Mouse (Mus musculus) kidney, adult 11 months (tissue): ENCODE results near the gene Cenpf.

Source experiments
- DNase-seq: peaks from one replicate; pipeline ENCODE4 v3.0.0; 2022

The Cenpf gene

DNA sequence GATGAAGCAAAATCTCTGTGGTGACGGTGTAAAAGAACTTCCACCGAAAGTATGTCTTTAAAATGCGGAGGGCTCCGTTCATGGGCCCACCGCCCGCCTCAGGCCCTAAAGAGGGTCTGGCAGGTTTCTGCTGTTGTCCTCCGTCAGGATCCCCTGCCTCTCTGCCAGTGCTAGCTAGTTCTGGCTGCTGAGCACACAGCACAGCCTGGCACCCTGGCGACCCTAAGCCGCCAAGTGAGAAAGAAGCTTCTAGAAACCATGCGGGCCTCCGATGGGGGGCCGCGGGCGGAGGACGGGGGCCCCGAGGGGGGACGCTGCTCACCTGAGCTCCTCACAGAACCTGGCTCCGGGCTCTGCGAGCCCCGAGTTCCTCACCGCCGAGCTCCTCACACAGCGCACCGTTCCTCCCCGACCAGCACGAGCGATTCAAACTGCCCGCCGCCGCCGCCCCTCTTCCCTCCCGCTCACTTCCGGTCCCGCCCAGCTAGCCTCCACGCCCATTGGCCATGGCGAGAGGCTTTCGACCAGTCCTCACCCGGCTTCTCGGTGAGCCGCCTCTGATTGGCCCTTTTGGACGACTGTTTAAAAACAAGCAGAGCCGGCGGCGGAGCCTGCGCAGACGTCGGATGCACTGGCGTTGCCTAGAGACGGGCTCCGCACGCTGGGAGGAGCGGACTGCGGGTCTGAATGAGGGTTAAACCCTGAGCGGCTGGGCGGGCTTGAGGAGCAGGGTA lies at the start of gene Cenpf:
TSS of gene Cenpf (minus strand) at position 433 of the 734 bp plus-strand sequence.
- DNase-seq, result peak; percentile 98

GRCm38 (mm10) chr1:189732156-189732555 lies 44.3 kb upstream of the Cenpf start:
- no peak for DNase-seq

- no peak for DNase-seq
Measured at GRCm38 (mm10) chr1:189731697-189732096, 43.8 kb upstream of the Cenpf start.

GRCm38 (mm10) chr1:189729141-189729815 lies 41.4 kb upstream of the Cenpf start:
- DNase-seq, result no peak

DNA sequence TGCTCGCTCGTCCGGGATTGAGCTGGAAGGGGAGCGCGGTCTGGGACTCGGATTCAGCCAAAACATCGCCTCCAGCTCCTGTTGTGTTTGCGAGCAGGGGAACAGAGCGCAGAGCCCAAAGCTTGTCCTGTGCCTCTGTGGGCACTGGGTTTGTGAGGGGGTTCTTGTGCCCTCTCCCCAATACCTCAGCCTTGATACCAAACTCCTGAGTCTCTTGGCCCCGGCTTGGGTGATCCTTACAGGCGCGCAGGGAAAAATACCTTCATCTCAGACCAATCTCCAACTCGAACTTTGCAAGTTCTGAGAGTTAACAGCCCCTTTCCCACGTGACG lies 40.9 kb upstream of the Cenpf start:
- DNase-seq, result no peak

- DNase-seq, result peak; percentile 84
Measured at GRCm38 (mm10) chr1:189727884-189728783, 40.2 kb upstream of the Cenpf start, which contains the start of gene Ptpn14. TSS of gene Ptpn14 (plus strand) at chr1:189728268.

DNA sequence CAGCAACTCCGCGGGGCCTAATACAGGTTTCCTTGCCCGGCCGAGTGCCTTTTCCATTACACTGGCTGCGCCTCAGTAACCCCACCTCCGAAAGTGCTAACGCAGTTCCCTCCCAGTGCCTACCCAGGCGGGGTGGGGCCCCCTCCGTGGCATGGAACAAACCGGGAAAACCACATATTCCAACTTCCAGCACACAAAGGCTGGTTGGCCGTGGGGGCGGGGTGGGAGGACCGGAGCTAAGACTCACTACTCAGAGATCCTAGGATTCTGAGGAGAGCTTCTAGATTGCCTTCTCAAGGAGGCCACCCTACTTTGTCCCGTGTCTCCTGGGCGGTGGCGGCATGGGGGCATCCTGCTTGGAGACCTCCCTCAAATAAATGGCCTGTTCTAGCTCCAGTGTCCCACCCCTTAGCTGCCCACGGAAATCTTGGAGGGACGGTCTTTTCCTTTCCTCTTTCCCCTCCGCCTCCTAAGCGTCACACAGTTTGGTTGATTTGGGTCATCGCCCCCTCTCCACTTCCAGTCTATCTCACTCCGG lies 39.5 kb upstream of the Cenpf start:
- DNase-seq, result peak; percentile 83

DNA sequence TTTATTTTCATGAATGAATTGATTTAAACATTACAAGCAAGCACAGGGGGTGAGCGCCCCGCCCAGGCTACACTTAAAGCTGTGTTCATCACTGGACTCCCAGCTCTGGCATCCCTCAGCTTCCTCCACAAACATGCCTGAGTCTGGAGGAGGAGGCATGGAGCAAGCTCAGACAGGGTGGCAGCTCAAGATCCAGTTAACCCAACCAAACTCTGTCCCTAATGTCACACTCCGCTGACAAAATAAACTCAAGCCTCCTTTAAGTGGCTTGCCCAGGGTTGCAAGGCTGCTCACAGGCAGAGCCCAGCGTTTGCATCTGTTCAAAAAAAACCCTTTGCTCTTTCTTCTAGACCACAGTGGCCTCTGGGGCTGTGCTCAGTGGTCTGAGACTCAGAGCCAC lies 38.2 kb upstream of the Cenpf start:
- DNase-seq, result no peak

DNA sequence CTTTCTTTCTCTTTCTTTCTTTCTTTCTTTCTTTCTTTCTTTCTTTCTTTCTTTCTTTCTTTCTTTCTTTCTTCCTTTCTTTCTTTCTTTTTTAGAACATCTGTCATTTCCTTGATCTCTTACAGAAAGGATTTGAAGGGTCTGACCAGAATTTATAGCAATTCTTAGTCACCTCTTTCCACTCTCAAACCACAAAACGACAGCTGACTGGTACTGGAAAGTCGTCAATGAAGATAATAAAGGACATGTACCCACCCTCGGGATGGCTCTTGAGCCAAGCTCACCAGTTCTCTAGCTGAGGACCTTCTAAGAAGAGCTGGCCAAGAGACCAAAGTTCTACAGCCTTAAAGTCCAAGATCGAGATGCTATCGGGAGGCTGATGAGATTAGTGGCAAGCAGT lies 30.7 kb upstream of the Cenpf start:
- no peak for DNase-seq

DNA sequence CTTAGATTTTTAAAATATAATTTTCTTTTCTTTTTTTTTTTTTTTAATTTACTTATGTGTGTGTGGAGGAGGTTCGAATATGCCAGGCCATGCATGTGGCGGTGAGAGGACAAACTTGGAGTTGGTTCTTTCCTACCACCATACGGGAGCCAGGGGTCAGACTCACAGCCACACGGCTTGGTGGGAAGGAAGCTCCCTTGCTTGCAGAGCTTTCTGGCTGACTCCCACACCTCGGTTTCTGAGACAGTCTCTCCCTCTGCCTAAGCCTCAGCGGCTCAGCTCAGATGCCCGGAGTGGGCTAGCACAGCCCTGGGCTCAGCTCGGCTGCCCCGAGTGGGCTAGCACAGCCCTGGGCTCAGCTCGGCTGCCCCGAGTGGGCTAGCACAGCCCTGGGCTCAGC lies 29.7 kb upstream of the Cenpf start:
- no peak for DNase-seq

DNA sequence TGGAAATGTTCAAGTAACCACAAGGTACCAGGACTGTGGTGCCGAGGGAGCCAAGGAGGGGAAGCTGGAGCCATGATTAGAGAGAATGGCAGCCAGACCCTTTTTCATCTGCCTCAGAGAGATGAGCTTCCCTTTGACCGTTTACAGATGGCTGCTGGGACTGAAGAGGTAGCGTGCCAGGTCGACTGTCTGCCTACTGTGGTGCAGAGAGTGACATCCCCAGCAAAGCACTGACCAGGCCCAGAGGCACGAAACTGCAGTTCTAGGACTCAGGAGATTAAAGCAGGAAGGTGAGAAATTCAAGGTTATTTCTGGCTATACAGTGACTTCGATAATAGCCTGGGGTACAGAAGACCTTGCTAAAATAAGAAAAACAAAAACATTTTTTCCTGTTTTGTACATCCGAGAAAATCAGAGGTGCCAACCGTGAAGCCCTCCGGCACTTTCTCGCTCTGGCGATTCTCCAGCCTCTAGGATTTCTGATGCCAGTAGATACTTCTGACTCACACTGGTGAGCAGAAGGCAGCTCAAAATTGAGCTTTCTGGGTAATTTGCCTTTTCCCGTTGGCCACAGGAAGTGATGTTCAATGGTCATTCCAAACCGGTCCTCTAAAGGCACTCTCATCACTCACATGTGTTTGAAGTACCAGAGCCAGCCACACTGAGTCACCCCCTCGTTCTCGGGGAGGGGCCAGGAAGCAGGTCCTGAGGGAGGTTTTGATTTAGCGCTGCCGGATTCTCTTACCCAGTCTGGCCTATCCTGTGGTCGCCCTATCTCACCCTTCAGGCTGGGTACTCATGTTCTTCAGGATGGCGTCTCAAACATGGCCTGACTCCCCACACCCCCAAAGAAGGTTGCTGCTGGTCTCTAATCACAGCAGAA lies 28.3 kb upstream of the Cenpf start:
- peak; percentile 23 for DNase-seq

GRCm38 (mm10) chr1:189709001-189709400 lies 21.1 kb upstream of the Cenpf start:
- no peak for DNase-seq

DNA sequence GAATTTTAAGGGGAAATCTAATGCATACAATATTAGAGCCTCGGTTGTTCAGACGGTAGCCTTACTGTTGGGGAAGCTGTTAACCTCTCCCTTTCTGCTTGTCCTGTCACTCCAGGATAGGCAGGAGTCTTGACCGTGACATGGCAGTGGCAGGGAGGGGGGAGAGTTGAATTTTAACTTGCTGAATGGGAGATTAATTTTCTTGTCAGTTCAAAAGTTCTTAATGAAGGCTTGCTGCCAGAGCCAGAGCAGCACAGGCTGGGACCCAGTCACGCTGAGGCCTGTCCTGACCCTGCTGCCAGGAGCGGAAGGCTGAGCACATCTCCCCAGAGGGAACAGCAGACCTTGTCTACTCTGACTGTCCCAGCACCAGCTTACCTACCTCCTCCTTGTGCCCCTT lies 19.5 kb upstream of the Cenpf start:
- peak; percentile 76 for DNase-seq

DNA sequence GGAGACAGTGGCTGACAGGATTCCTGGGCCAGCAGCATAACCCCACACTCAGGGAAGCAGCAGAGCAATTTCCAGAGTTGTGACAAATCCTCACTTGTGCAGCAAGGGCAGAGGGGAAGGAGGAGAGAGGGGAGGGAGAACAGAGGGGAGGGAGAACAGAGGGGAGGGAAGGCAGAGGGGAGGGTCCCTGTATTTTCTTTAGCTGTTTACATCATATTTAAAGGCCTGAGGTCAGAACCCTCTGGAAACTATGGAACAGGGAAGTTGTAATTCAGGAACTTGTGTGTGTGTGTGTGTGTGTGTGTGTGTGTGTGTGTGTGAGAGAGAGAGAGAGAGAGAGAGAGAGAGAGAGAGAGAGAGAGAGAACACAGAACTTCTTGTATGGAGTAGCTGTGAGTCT lies 19.1 kb upstream of the Cenpf start:
- no peak for DNase-seq

DNA sequence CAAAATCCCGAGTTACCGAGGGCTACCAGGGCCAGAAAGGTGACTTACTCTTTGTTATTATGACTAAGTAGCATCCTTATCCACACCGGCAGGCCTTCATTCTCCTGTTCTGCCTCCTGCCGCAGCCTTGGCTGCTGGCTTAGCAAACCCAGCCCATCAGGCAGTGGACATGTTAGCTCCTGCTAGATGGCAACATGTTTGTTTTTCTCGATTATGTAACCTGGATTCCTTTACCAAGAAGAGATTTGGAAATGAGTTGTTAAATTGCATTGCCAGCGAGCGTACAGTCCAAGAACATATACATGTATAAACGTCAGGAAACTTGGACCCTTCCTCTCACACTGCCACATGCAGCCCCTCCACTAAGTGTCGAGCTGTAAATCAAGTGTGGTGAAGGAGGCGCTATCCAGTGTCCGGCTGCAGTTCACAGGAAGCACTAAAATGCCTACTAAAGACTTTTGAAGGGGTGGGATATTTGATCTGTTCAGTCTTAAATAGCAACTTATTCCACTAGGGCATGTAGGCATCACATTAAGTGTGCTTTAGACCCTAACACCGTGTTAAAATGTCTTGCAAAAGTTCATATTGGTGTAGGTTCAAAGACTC lies 18.3 kb upstream of the Cenpf start:
- DNase-seq, result no peak

DNA sequence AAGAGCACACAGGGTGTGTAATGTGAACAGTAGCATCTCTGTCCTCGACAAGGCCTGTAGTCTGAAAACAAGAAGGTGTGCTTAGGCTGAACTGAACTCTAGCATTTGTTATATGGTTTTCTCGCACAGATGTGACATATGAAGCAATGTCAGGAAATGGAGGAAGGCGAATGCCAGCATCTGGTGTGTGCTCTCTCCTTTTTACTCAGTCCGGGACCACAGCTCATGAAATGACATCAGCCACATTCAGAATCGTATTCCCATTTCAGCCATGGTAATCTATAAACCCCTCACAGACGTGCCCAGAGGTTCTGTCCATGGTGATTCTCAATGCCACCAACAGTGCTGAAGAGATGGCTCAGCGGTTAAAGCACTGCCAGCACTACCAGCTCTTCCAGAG lies 15.7 kb upstream of the Cenpf start:
- no peak for DNase-seq

DNA sequence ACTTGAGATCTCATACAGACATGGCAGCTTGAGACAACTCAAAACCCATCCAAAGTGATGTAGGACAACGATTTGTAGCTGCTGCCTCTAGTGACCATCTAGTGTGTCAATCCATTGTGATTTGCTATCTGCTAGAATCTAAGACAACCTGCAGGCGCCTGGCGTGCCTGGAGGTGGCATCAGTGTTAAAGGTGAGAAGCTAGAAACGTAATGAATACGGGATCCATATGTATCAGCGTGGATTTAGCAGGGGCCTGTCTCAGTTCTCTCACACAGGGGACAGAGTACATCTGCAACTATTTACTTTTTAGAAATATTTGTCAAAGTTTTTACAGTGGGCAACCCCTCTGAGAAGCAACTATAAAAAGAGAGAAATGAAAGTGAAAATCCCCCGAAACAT lies 15.3 kb upstream of the Cenpf start:
- DNase-seq, result no peak

- DNase-seq, result peak; percentile 33
Measured at GRCm38 (mm10) chr1:189700990-189701389, 13.1 kb upstream of the Cenpf start.

GRCm38 (mm10) chr1:189700186-189700585 lies 12.3 kb upstream of the Cenpf start:
- no peak for DNase-seq

DNA sequence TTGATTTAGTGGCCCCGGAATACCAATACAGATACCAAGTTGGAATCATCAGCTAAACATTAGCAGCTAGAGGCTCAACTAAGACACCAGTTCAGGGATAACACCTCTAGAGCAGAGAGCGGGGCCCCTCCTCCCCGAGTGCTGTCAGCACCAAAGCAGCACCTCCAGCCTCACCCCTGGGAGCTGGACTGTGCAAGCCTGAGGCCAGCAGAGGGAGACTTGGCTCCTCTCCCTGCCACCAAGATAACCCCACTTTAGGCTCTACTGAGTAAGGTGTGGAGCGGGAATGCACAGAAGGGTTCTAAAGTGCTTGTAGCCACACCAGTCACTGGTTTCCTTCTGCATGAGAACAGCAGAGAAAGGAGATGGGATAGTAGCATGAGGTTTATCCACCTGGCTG lies 10.5 kb upstream of the Cenpf start:
- no peak for DNase-seq

GRCm38 (mm10) chr1:189695321-189695720 lies 7.4 kb upstream of the Cenpf start:
- no peak for DNase-seq

DNA sequence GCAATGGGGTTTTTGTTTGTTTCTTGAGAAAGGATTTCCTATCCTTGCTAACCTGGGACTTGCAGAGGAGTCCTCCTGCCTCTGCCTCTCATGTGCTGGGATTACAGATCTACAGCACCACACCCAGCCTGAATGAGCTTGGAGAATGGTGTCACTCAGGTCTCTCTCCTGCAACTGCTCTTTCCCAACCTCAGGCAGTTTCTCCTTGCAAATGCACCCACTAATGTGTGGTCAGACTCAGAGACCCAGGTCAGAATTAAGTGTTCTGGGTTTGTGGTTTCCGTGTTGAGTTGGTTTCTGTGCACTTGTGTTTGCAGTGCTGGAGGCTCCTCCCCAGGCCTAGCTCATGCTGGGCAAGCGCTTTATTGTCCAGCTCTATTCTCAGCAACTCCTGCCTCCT lies 6.5 kb upstream of the Cenpf start:
- DNase-seq, result no peak
